Mouse (Mus musculus) brain, embryonic 14.5 days (tissue): Measurements from ENCODE around the gene Spin2f.
"Not testable (repeated sequence)": the region's sequence is repeated elsewhere in the genome, so short reads cannot be mapped to it uniquely, and the experiment has no call there.

Experiments
- CTCF ChIP-seq: fragments of 200-500 bp; IDR thresholded peaks from 2 replicates; pipeline ENCODE4 v1.5.1; 2012; ENCODE audit warnings: inconsistent platforms, mild to moderate bottlenecking, moderate library complexity, borderline replicate concordance; ENCODE audit not compliant: insufficient read depth, insufficient read length; ENCODE audit errors: extremely low read depth
- POLR2A ChIP-seq: fragments of 200-500 bp; IDR thresholded peaks from 2 replicates; pipeline ENCODE4 v1.6.1; 2012; ENCODE audit warnings: mild to moderate bottlenecking, inconsistent platforms, borderline replicate concordance; ENCODE audit not compliant: poor library complexity, insufficient read depth, insufficient read length, severe bottlenecking; ENCODE audit errors: extremely low read depth

GRCm38 (mm10) chrX:31235088-31235487, 18.6 kb upstream of the Spin2f start:
- not testable (repeated sequence) for TF ChIP-seq CTCF, POLR2A
